Mouse (Mus musculus) hindbrain, embryonic 10.5 days (tissue): ENCODE measurements around the gene Lenep. TPM values are rescaled to one million over a fixed set of nuclear protein-coding genes. Genes with fewer than 3 reads are reported as not detected.

Experiments
- polyA plus RNA-seq: library from polyadenylated mRNA; unstranded; fragments of >200 nt; fragmentation: Nextera tagmentation; extraction: Ambion mirVana; gene quantifications from 2 replicates; pipeline ENCODE4 v1.2.1, GENCODE M21; 2016

The Lenep gene
- polyA plus RNA-seq, 1 experiment from 2014 or later: 1.7 TPM

Other genes starting within 250 kb of the Lenep start
- gene Hcn3, start 242.6 kb downstream of the Lenep start, polyA plus RNA-seq: 7.3 and 9.1 TPM in 2 replicates
- 34.8 and 35.3 TPM in 2 replicates for gene Clk2, start 238.0 kb downstream of the Lenep start, polyA plus RNA-seq
- 98.9 and 116 TPM in 2 replicates for gene Scamp3, start 225.3 kb downstream of the Lenep start, polyA plus RNA-seq
- 30.2 and 38.7 TPM in 2 replicates for gene Fam189b, start 219.7 kb downstream of the Lenep start, polyA plus RNA-seq
- 41.0 and 50.0 TPM in 2 replicates for gene Gba, start 199.9 kb downstream of the Lenep start, polyA plus RNA-seq
- gene Thbs3, start 187.6 kb downstream of the Lenep start, polyA plus RNA-seq: 65.5 and 74.7 TPM in 2 replicates
- 228 and 232 TPM in 2 replicates for gene Mtx1, start 175.7 kb downstream of the Lenep start, polyA plus RNA-seq
- gene Muc1, start 173.7 kb downstream of the Lenep start, polyA plus RNA-seq: 1.1 and 1.8 TPM in 2 replicates
- gene Krtcap2, start 156.8 kb downstream of the Lenep start, polyA plus RNA-seq: 276 and 282 TPM in 2 replicates
- 5.2 and 11.6 TPM in 2 replicates for gene Trim46, start 156.5 kb downstream of the Lenep start, polyA plus RNA-seq
- gene Dpm3, start 143.4 kb downstream of the Lenep start, polyA plus RNA-seq: 97.0 and 99.4 TPM in 2 replicates
- gene Slc50a1, start 132.2 kb downstream of the Lenep start, polyA plus RNA-seq: 34.4 and 36.8 TPM in 2 replicates
- 16.5 and 17.7 TPM in 2 replicates for gene Efna1, start 121.7 kb downstream of the Lenep start, polyA plus RNA-seq
- gene Efna3, start 79.8 kb downstream of the Lenep start, polyA plus RNA-seq: 5.9 and 10.7 TPM in 2 replicates
- gene Efna4, start 64.8 kb downstream of the Lenep start, polyA plus RNA-seq: 22.4 and 23.2 TPM in 2 replicates
- 36.4 and 38.1 TPM in 2 replicates for gene Adam15, start 52.8 kb downstream of the Lenep start, polyA plus RNA-seq
- gene Dcst2, start 40.8 kb downstream of the Lenep start, polyA plus RNA-seq: 0.34 TPM in 1 of 2 replicates, not detected in the other
- 0.09 and 0.33 TPM in 2 replicates for gene Dcst1, start 37.5 kb downstream of the Lenep start, polyA plus RNA-seq
- gene Zbtb7b, start 8.0 kb downstream of the Lenep start, polyA plus RNA-seq: 0.47 and 0.73 TPM in 2 replicates
- 28.3 and 31.9 TPM in 2 replicates for gene Flad1, start 9.1 kb upstream of the Lenep start, polyA plus RNA-seq
- gene Cks1b, start 15.6 kb upstream of the Lenep start, polyA plus RNA-seq: 535 and 648 TPM in 2 replicates
- gene Shc1, start 15.7 kb upstream of the Lenep start, polyA plus RNA-seq: 58.3 and 68.1 TPM in 2 replicates
- 46.0 and 50.4 TPM in 2 replicates for gene Pygo2, start 27.4 kb upstream of the Lenep start, polyA plus RNA-seq
- gene Pbxip1, start 33.9 kb upstream of the Lenep start, polyA plus RNA-seq: 21.1 and 21.6 TPM in 2 replicates
- gene Pmvk, start 51.7 kb upstream of the Lenep start, polyA plus RNA-seq: 71.4 and 87.8 TPM in 2 replicates
- 1.2 TPM in 2 replicates for gene Kcnn3, start 117.4 kb upstream of the Lenep start, polyA plus RNA-seq